Mouse (Mus musculus) lung, adult 2 months (tissue): ENCODE results near the gene Zfhx3. TPM values are rescaled to one million over a fixed set of nuclear protein-coding genes. Genes with fewer than 3 reads are reported as not detected.

Experiments used
- DNase-seq: peaks from one replicate; pipeline ENCODE4 v3.0.0; 2022
- H3K4me1 ChIP-seq: fragments of 200-500 bp; 2 replicates; pipeline ENCODE4 v1.6.1; 2011; ENCODE audit warnings: low read length; ENCODE audit not compliant: control insufficient read depth, insufficient read depth
- H3K4me3 ChIP-seq: fragments of 200-500 bp; replicated peaks from 2 replicates; pipeline ENCODE3; 2011; ENCODE audit warnings: low read depth, mild to moderate bottlenecking, control low read depth, low read length; ENCODE audit errors: extremely low read depth
- CTCF ChIP-seq: fragments of 200-500 bp; IDR thresholded peaks from 2 replicates; pipeline ENCODE4 v1.5.1; 2011; ENCODE audit warnings: mild to moderate bottlenecking, low read length, control low read depth; ENCODE audit not compliant: insufficient read depth
- POLR2A ChIP-seq: fragments of 200-500 bp; IDR thresholded peaks from 2 replicates; pipeline ENCODE4 v1.6.1; 2011; ENCODE audit warnings: low read depth, mild to moderate bottlenecking, control low read depth, low read length, borderline replicate concordance; ENCODE audit errors: extremely low read depth
- WGBS: fragments of 180-500 bp; shearing (Covaris S2); methylation state at CpG from one replicate; pipeline ENCODE4 v1.1.7; 2018; 5-methylcytosine and 5-hydroxymethylcytosine counted together
- polyA plus RNA-seq: library from polyadenylated mRNA; depleted of rRNA; stranded (reverse); fragments of >200 nt; gene quantifications from 2 replicates; pipeline ENCODE4 v1.2.3, GENCODE M21; 2012

The Zfhx3 gene
- polyA plus RNA-seq, 1 experiment, result 8.0 TPM

DNA sequence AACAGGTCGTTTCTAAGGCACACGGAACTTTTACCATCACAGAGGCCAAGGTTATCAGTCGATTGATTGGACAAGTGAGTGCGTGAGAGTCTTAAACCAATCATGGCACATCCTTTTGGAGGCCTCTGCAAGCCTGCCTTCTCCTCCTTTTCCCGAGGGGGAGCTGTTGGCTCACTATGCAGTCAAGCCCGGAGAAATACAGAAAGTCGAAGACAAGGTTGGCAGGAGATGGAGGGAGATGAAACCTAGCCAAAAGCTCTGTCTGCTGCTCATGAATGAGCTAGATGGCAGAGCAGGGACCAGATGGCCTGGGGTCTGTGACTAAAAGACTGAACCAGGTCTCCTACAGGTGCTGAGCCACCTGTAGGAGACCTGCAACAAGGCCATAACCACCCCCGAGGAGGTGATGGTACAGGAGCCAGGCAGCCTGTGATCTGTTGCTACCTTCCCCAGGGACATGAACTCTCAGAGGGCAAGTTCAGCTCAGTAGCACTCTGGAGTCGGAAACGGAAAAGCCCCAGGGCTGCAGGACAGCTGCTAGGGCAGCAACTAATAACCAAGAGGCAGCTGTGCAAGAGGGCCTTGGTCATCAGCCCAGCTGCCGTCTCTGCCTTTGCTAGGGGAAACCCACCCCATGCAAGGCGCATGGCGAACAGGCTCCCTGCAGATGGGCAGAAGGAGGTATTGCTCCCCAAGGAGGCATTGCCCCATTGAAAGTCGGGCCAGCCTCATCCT is 848.3 kb downstream of the Zfhx3 start:
- WGBS, result 50% methylated on average over 14 of the region's 14 CpGs
- no peak for DNase-seq
- H3K4me1 ChIP-seq, result no peaks in the 10 kb centered on the region
- TF ChIP-seq POLR2A (no peak), CTCF (peak; percentile 67)
- no peak overlapping the region for H3K4me3 ChIP-seq

DNA sequence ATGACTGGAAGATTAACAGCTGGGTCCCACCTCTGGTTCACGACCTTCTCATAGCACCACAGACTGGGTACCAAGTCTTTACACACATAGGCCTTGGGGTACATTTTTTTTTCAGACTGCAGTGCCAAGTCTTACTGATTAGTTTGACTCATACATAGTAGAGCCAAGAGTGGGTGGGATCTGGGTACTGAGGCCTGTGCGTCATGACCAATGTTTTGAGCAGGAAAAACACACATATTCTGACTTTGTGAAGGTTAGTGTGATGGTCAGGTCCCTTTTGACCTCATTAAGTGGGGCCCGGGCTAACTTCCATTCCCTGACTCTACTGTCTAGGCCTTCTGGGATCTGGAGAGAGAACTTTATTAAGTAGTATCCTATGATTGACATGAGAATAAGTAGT is 853.6 kb downstream of the Zfhx3 start:
- 80% methylated on average over 3 of the region's 3 CpGs for WGBS
- H3K4me1 ChIP-seq, result peaks cover 11% of the 10 kb centered on the region
- no peak for DNase-seq
- TF ChIP-seq CTCF (no peak), POLR2A (no peak)
- no peak overlapping the region for H3K4me3 ChIP-seq

DNA sequence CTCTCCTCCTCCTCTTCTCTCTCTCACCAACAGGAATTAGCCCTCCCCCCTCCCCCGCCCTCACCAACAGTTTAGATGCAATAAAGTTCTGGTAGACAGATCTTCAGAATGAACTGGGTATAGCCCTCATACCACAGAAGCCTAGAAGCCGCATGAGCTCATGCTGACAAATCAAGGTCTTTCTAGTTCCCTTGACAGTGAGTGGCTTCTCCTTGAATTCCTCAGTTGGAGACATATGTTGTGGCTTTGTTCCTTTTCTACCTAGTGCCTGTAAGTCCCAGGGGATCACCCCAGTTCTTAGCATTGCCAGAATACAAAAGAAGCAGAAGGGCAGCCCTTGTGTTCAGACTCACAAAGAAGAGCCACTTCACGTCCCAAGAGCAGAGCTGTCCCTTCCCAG is 854.4 kb downstream of the Zfhx3 start:
- no peak for DNase-seq
- WGBS, result 79% methylated on average over 3 of the region's 3 CpGs
- TF ChIP-seq POLR2A (no peak), CTCF (no peak)
- Histone ChIP-seq H3K4me1 (peaks cover 11% of the 10 kb centered on the region), H3K4me3 (no peak overlapping the region)

DNA sequence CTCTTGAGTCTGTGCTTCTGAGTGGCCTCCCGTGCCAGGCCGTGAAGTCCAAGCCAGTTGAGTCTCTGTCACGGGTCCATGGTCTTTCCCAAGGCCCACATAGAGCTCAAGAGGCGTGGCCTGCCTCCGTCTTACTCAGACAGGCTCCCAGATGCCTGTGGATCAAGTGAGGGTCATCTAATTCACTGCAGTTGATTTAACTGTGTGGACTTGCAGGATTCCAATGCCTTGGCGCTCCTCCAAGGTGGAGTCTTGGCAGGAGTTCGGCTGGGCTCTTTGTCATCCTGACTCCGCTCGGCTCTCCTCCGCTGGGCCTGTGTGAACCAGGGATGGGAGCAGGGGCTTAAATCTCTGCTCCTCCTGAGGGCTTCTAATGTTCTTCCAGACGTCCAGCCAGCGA is 855.6 kb downstream of the Zfhx3 start:
- DNase-seq, result peak; percentile 74
- WGBS, result 24% methylated on average over 12 of the region's 12 CpGs
- Histone ChIP-seq H3K4me1 (peaks cover 11% of the 10 kb centered on the region), H3K4me3 (no peak overlapping the region)
- no peak for TF ChIP-seq POLR2A
- TF ChIP-seq CTCF, result no peak

DNA sequence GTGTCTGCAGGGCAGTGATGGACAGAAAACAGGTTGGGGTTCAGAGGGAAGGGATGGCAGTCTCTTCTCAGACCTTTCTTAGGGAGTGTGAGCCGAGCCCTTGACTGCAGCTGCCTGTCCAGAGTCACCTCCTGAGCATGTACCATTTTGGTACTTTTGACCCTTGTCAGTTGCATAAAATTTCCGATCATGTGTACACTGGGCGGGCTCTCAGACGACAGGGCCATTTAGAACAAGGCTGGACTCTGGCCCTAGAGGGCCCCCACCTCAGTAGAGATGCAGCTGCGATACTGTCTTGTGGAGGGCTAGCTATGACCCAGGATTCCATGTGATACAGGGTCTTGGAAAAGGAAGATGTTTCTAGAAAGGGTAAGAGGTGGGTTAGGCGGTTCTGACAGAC is 856.8 kb downstream of the Zfhx3 start:
- Histone ChIP-seq H3K4me3 (no peak overlapping the region), H3K4me1 (peaks cover 11% of the 10 kb centered on the region)
- no peak for DNase-seq
- no peak for TF ChIP-seq POLR2A
- TF ChIP-seq CTCF, result no peak
- 94% methylated on average over 6 of the region's 6 CpGs for WGBS

DNA sequence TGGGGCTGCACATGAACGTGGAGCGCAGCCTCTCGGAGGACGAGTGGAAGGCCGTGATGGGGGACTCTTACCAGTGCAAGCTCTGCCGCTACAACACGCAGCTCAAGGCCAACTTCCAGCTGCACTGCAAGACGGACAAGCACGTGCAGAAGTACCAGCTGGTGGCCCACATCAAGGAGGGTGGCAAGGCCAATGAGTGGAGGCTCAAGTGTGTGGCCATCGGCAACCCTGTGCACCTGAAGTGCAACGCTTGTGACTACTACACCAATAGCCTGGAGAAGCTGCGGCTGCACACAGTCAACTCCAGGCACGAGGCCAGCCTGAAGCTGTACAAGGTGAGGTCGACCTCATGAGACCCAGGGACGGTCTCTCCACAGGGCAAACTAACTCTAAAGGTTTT is 857.9 kb downstream of the Zfhx3 start:
- no peak overlapping the region for H3K4me3 ChIP-seq
- 92% methylated on average over 15 of the region's 15 CpGs for WGBS
- TF ChIP-seq POLR2A (no peak), CTCF (no peak)

DNA sequence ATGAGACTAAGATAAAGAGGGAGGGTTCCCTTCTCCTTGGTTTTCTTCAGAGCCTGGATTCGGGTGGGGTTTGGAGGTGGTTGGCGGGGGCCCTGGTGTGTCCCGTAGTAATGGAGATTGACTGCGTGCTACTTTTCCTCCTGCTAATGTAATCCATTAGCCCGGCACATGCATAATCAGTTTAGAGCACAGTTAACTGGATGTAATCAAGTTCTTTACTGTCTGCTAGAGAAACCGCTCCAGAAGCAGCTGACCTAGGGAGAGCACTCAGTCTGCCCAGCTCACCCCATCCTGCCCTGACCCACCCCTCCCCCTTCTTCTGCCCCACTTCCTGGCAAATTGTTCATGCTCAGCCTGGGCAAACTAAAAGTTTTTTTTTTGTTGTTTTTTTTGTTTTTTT is 860.6 kb downstream of the Zfhx3 start:
- WGBS, result 83% methylated on average over 6 of the region's 6 CpGs
- Histone ChIP-seq H3K4me1 (peaks cover 4% of the 10 kb centered on the region), H3K4me3 (no peak overlapping the region)
- TF ChIP-seq CTCF, result no peak
- no peak for TF ChIP-seq POLR2A
- no peak for DNase-seq

More for the DNA sequence above, 857.9 kb downstream of the Zfhx3 start:
- H3K4me1 ChIP-seq, result peaks cover 11% of the 10 kb centered on the region
- DNase-seq, result no peak

DNA sequence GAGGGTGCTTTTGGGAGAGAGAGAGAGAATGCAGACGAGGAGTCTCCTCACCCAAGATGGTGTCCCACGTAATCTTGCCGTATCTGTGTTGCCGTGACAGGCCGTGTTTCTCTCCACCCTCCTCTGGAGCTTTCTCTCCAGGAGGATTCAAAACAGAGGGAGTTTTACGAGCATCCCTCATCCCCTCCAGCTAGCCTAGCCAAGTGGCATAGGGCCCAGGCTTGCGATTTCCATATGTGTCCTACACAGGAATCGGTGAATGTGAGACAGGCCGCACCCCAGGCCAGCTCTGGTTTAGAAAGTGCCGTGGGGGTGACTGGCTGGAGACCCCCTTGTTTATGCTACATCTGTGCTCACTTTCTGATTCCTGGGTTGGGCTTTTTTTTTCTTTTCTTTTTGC is 869.2 kb downstream of the Zfhx3 start:
- 82% methylated on average over 10 of the region's 10 CpGs for WGBS
- DNase-seq, result no peak
- Histone ChIP-seq H3K4me1 (no peaks in the 10 kb centered on the region), H3K4me3 (no peak overlapping the region)
- TF ChIP-seq CTCF, result no peak
- TF ChIP-seq POLR2A, result no peak

DNA sequence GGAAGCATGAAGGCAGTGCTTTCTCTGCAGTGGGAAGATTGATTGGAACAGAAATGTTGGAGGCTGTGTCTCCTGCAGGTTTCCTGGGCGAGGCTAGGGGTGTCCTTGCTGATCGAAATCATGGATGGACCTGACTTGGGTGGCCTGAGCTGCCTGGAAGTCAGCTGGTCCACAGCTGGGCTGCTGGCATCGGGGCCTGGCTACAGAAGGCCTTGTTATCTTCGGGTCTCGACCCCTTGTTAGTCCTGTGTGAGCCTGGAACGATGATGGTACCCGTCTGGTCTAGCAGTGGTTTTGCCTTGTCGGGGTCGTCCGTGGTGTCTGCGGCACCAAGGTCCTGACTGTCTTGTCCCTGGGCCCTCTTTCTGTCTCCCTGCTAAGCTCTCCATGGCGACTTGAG is 870.9 kb downstream of the Zfhx3 start:
- no peak for DNase-seq
- whole genome bisulfite sequencing, result 61% methylated on average over 12 of the region's 12 CpGs
- no peaks in the 10 kb centered on the region for H3K4me1 ChIP-seq
- no peak overlapping the region for H3K4me3 ChIP-seq
- TF ChIP-seq CTCF, result no peak
- TF ChIP-seq POLR2A, result no peak

DNA sequence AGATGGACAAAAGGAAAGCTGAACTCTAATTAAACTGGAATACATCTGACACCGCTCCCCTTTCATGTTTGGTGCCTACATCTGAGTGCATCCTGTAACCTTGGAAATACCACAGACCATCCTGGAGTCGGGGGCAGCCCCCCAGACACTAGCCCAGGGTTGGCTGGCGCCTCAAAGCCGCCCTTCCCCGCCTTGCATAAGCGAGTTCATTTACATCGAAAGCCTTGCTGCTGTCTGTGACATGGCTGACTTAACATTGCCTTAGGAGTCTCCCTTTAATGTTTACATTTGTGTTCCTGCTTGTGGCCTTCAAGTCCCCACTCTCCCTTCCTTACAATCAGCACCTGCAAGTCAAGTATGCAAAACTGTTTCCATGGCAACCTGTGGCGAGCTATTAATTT is 876.8 kb downstream of the Zfhx3 start:
- 56% methylated on average over 8 of the region's 8 CpGs for WGBS
- Histone ChIP-seq H3K4me1 (peaks cover 13% of the 10 kb centered on the region), H3K4me3 (no peak overlapping the region)
- no peak for DNase-seq
- TF ChIP-seq POLR2A (no peak), CTCF (no peak)

DNA sequence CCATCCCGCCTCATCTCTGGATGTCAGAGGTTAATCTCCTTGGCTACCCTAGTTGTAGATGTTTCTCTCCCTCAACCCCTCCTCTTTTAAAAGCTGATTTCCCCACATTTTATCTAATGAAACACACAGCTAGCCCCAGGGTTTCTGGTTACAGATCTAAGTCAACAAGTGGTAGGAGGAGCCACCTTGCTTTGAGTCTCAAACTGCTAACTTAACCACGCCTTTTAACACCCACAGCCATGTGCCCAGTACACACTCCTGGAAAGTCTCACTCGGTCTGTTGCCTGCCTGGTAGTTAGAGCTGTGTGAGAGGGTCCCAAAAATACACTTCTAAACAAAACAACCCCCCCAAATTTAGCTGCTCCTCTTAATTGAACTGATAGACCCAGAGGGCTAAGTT is 877.4 kb downstream of the Zfhx3 start:
- no peak for TF ChIP-seq POLR2A
- TF ChIP-seq CTCF, result no peak
- WGBS, result 33% methylated on average over 3 of the region's 3 CpGs
- Histone ChIP-seq H3K4me3 (no peak overlapping the region), H3K4me1 (peaks cover 13% of the 10 kb centered on the region)
- DNase-seq, result no peak
